8 mouse cellular contexts compared by ENCODE assay signal in genomic region chr11:86484101-86484868, GRCm38 (mm10). TPM values are rescaled to one million over a fixed set of nuclear protein-coding genes. Genes with fewer than 3 reads are reported as not detected.
A peak's percentile ranks its signal among the peaks of the same experiment; 100 is the strongest.
DNase-seq lines count a peak whose midpoint lies in the region; ATAC-seq lines count a peak whose summit lies in the region.

TSS of gene Rnft1 (plus strand) at chr11:86484657.

- H3K27me3 ChIP-seq in hindbrain, embryonic 16.5 days (replicated peaks; ENCODE audit: control insufficient read depth, insufficient read depth, low read length): no peaks in the 10 kb centered on the region

- peak within 1 kb of the TSS; percentile 85 for H3K4me2 ChIP-seq in hindbrain, embryonic 16.5 days (ENCODE audit: low read length)

- under 1% methylated on average over 68 of the region's 68 CpGs for WGBS in hindbrain, embryonic 16.5 days
- WGBS in macrophage (ENCODE audit: missing documents): under 1% methylated on average over 65 of the region's 68 CpGs

- no peaks in the 10 kb centered on the region; the same call in 1 of the 2 replicates for H3K36me3 ChIP-seq in hindbrain, embryonic 16.5 days (ENCODE audit: control insufficient read depth, insufficient read depth, low read length)
- H3K36me3 ChIP-seq in macrophage (ENCODE audit: inconsistent target): 0 out of 2 replicates have a peak, but pooled peaks cover 4% of the 10 kb centered on the region

- peaks cover 16% of the 10 kb centered on the region for H3K79me2 ChIP-seq in macrophage (ENCODE audit: inconsistent target)

- peak; percentile 98 for ATAC-seq in hindbrain, embryonic 16.5 days

- peak within 1 kb of the TSS; percentile 86 for H3K27ac ChIP-seq in hindbrain, embryonic 16.5 days (ENCODE audit: low read depth, low read length)
- peak within 1 kb of the TSS; percentile 73 for H3K27ac ChIP-seq in macrophage

- peak within 1 kb of the TSS; percentile 77 for H3K4me3 ChIP-seq in hindbrain, embryonic 16.5 days (ENCODE audit: low read length)
- H3K4me3 ChIP-seq in macrophage (ENCODE audit: inconsistent target): peak within 1 kb of the TSS; percentile 88

- H3K9me3 ChIP-seq in hindbrain, embryonic 16.5 days (ENCODE audit: control insufficient read depth, low read length): no peaks in the 10 kb centered on the region

- H3K4me1 ChIP-seq in hindbrain, embryonic 16.5 days (ENCODE audit: control insufficient read depth, insufficient read depth, low read depth, low read length): peaks cover 9% of the 10 kb centered on the region

- peak; percentile 98 for DNase-seq in WW6 (ENCODE audit: low read depth, low spot score)
- peak; percentile 93 to 98 for DNase-seq in cerebellum, postnatal 4 days (ENCODE audit: low spot score in 2 of 2)
- peak; percentile 99 for DNase-seq in gastrocnemius, adult 18-20 months (ENCODE audit: low spot score)
- DNase-seq in left cerebral cortex, adult 18-20 months (ENCODE audit: low spot score in 2 of 2): peak; percentile 96 to 99
- peak; percentile 98 for DNase-seq in right cerebral cortex, adult 18-20 months
- peak; percentile 95 for DNase-seq in urinary bladder, postnatal 10 days (ENCODE audit: low spot score)

- H3K9ac ChIP-seq in hindbrain, embryonic 16.5 days (ENCODE audit: low read depth, low read length): peak within 1 kb of the TSS; percentile 77

RNA-seq across cellular contexts. Expression of gene Rnft1, which starts in this region (rescaled TPM):
- total RNA-seq in gastrocnemius, adult 18-20 months (2021): 10 to 100 TPM; 40.0 to 45.0 TPM
- 18.7 and 21.5 TPM in 2 replicates for polyA plus RNA-seq in hindbrain, embryonic 16.5 days (2015; fragmentation: Nextera tagmentation; extraction: Ambion mirVana)
- 10 to 100 TPM; 29.2 to 34.4 TPM for total RNA-seq in left cerebral cortex, adult 18-20 months (2021)
- 10 to 100 TPM in 25 of 26 experiments, 1 to 10 TPM in 1; 9.5 to 35.8 (median 22.5) TPM for total RNA-seq in macrophage (2018; cell fraction: chromatin; rRNA removed)
- 10 to 100 TPM; 15.7 to 33.0 (median 22.8) TPM for total RNA-seq in macrophage (2018; cell fraction: cytosol; rRNA removed)
- total RNA-seq in macrophage (2018; cell fraction: nucleus; rRNA removed): 10 to 100 TPM; 14.4 to 37.2 (median 24.9) TPM
- polyA plus RNA-seq in macrophage (2018): 20.8 to 32.7 TPM (median 24.7 TPM) in 3 replicates

Comparison
In these comparisons a context has a peak if more than half of its experiments do, and no peak if none do; other contexts are left out.
1. Peak in every context shown above with its lines: DNase-seq, ATAC-seq, H3K4me3 ChIP-seq and H3K27ac ChIP-seq.